Mouse (Mus musculus) kidney, postnatal 0 days (tissue): Measurements from ENCODE around the gene Hexa. TPM values are rescaled to one million over a fixed set of nuclear protein-coding genes. Genes with fewer than 3 reads are reported as not detected.

ENCODE experiments used
- ATAC-seq: fragments of 200-750 bp; cut with Nextera tagmentation; replicated peaks from 2 replicates; pipeline ENCODE4 v1.8.0; 2017; ENCODE audit warnings: low read depth, moderate number of reproducible peaks, moderate TSS enrichment, moderate library complexity; ENCODE audit not compliant: low FRiP score
- DNase-seq: peaks from one replicate; pipeline ENCODE4 v3.0.0-alpha.2; 2016; ENCODE audit warnings: low spot score
- H3K27ac ChIP-seq: fragments of 300-500 bp; sonication (generic); 2 replicates; pipeline ENCODE4 v1.5.1; 2014; ENCODE audit warnings: mild to moderate bottlenecking
- H3K27me3 ChIP-seq: fragments of 300-500 bp; sonication (generic); 2 replicates; pipeline ENCODE4 v1.6.1; 2014; ENCODE audit warnings: low read length, mixed read lengths; ENCODE audit not compliant: insufficient read depth
- H3K36me3 ChIP-seq: fragments of 300-500 bp; sonication (generic); 2 replicates; pipeline ENCODE4 v1.6.1; 2014; ENCODE audit warnings: low read length, mixed read lengths; ENCODE audit not compliant: insufficient read depth
- H3K4me1 ChIP-seq: fragments of 300-500 bp; sonication (generic); replicated peaks from 2 replicates; pipeline ENCODE4 v1.6.1; 2014; ENCODE audit warnings: antibody characterized with exemption, low read length, mixed read lengths; ENCODE audit not compliant: insufficient read depth
- H3K4me2 ChIP-seq: fragments of 300-500 bp; sonication (generic); 2 replicates; pipeline ENCODE4 v1.6.1; 2014; ENCODE audit warnings: mild to moderate bottlenecking, low read length, moderate library complexity, mixed read lengths
- H3K4me3 ChIP-seq: fragments of 300-500 bp; sonication (generic); replicated peaks from 2 replicates; pipeline ENCODE4 v1.5.1; 2014; ENCODE audit warnings: low read depth, low read length
- H3K9ac ChIP-seq: fragments of 300-500 bp; sonication (generic); 2 replicates; pipeline ENCODE4 v1.6.1; 2014; ENCODE audit warnings: low read depth, low read length
- H3K9me3 ChIP-seq: fragments of 300-500 bp; sonication (generic); replicated peaks from 2 replicates; pipeline ENCODE4 v1.6.1; 2016; ENCODE audit warnings: low read length, inconsistent platforms, mixed read lengths
- CTCF ChIP-seq: IDR thresholded peaks from 2 replicates; pipeline ENCODE4 v1.5.1; 2016; ENCODE audit warnings: antibody characterized with exemption, low read depth, mild to moderate bottlenecking, moderate library complexity
- WGBS: fragments of 180-500 bp; shearing (Covaris S2); extraction: QIAGEN DNeasy Blood & Tissue Kit; methylation state at CpG from one replicate; pipeline ENCODE4 v1.1.7; 2014; 5-methylcytosine and 5-hydroxymethylcytosine counted together
- polyA plus RNA-seq: library from polyadenylated mRNA; unstranded; fragments of >200 nt; fragmentation: Nextera tagmentation; extraction: Ambion mirVana; gene quantifications from 2 replicates; pipeline ENCODE4 v1.2.1, GENCODE M21; 2015

The Hexa gene
- polyA plus RNA-seq, 1 experiment from 2014 or later = 57.0 TPM

DNA sequence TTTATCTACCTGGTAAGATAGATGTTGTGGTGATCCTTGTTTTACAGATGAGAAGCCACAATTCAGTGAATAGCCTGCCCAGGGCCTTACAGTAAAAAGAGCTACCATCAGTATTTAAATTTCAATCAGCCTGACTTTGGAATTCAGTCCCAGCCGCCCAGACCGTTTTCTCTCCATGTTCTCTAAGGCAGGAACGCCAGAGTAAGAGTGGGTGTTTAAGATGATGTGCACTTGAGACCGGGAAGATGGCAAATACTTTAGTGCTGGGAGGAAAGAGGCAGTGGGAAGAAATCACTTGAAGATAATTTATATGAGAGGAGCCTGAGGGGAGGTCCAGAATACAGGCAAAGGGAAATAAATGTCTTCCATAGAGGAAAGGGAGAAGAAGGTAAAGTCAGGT lies 10.7 kb downstream of the Hexa start:
- Histone ChIP-seq H3K4me1 (no peaks in the 10 kb centered on the region), H3K4me3 (no peak overlapping the region), H3K9ac (no peak overlapping the region), H3K27ac (no peak overlapping the region), H3K36me3 (no peaks in the 10 kb centered on the region), H3K4me2 (no peak overlapping the region), H3K9me3 (no peaks in the 10 kb centered on the region), H3K27me3 (no peaks in the 10 kb centered on the region)
- ATAC-seq (no peak), DNase-seq (no peak)
- TF ChIP-seq CTCF = no peak
- WGBS = 85% methylated on average over 4 of the region's 4 CpGs

DNA sequence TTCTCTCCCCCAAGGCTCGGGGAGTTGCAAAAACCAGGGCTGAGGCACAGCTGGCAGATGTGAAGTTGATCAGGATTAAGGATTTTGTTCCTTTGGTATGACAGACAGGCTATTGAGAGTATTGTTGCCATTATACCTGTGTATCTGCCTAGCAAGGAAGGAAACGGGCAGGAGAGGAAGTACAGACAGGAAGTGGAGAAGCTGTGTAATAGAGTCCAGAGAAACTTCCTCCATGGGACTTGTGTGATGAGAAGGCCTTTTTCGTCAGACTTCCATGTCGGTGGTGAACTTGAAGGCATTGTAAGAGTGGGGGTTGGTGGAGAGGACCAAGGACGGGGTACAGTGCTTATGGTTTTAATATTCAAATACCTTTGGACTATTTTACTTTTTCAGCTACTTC lies 11.7 kb downstream of the Hexa start:
- Histone ChIP-seq H3K9me3 (no peaks in the 10 kb centered on the region), H3K36me3 (no peaks in the 10 kb centered on the region), H3K4me2 (no peak overlapping the region), H3K4me3 (no peak overlapping the region), H3K27me3 (no peaks in the 10 kb centered on the region), H3K27ac (no peak overlapping the region), H3K4me1 (no peaks in the 10 kb centered on the region), H3K9ac (no peak overlapping the region)
- no peak for ATAC-seq
- DNase-seq = no peak
- 78% methylated on average over 5 of the region's 5 CpGs for WGBS
- TF ChIP-seq CTCF = no peak

DNA sequence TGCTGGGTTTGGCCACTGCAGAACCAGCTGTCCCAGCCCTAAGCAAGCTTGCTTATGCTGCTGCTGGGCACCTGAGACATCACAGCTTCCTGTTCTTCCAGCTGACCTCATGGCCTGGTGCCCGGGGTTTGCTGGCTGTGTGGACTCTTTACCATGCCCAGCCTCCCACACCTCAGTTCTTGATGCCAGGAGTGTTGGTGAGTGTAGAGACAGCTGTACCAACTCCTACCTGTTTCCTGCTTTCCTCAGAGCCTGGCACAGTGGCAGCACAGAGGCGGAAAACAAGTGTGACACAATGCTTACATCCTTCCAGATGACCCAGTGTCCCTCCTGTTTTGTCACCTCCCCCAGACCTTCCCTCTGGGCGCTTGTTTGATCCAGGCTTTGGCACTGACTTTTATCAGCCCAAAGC lies 12.3 kb downstream of the Hexa start:
- H3K9me3 ChIP-seq = no peaks in the 10 kb centered on the region
- TF ChIP-seq CTCF = no peak
- ATAC-seq (no peak), DNase-seq (no peak)
- H3K4me1 ChIP-seq = no peaks in the 10 kb centered on the region
- 62% methylated on average over 3 of the region's 3 CpGs for WGBS
- H3K27ac ChIP-seq = no peak overlapping the region
- no peaks in the 10 kb centered on the region for H3K27me3 ChIP-seq
- H3K4me3 ChIP-seq = no peak overlapping the region
- no peak overlapping the region for H3K4me2 ChIP-seq
- no peaks in the 10 kb centered on the region for H3K36me3 ChIP-seq
- H3K9ac ChIP-seq = no peak overlapping the region

DNA sequence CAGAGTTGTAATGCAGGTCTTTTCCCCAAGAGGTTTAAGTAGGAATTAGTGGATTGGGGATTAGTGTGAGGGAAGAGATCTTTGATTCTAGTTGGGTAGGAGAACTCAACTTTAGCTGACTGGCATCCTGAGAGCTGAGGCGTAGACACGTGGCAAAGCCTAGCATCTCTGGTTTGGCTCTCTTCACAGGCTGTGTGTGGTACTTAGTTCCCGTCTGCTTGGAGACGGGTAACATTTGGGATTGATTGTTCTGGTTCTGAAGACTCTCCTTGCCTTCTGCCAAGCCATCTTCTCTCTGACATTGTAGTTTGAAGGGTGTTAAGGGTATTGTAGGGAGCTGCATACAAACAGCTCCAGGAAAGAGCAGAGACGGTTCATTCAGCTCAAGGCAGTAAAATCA lies 13.3 kb downstream of the Hexa start:
- Histone ChIP-seq H3K4me3 (no peak overlapping the region), H3K4me1 (no peaks in the 10 kb centered on the region), H3K9me3 (no peaks in the 10 kb centered on the region), H3K27ac (no peak overlapping the region), H3K9ac (no peak overlapping the region), H3K27me3 (no peaks in the 10 kb centered on the region), H3K36me3 (no peaks in the 10 kb centered on the region), H3K4me2 (no peak overlapping the region)
- DNase-seq (no peak), ATAC-seq (no peak)
- 88% methylated on average over 5 of the region's 5 CpGs for WGBS
- no peak for TF ChIP-seq CTCF

DNA sequence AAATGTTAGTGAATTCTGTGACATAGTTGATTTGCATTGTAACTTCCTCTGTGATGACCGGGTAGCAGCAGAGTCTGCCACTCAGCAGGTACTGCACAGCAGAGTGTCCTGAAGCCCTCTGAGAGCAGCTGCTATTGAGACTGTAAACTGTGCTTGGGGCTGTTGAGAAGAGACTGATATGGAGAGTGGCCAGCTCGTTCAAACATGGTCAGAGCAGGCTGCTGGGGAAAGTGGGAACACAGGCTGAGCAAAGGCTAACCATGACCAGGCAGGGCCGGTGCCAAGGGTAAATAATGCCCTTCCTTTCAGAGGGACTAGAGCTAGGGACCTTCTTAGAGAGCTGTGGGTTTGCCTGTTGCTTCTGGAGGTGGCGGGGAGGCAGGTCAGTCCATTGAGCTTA lies 14.4 kb downstream of the Hexa start:
- no peak for TF ChIP-seq CTCF
- H3K27me3 ChIP-seq = no peaks in the 10 kb centered on the region
- no peak overlapping the region for H3K4me3 ChIP-seq
- 87% methylated on average over 4 of the region's 4 CpGs for WGBS
- no peaks in the 10 kb centered on the region for H3K9me3 ChIP-seq
- DNase-seq = no peak
- no peak overlapping the region for H3K27ac ChIP-seq
- no peaks in the 10 kb centered on the region for H3K4me1 ChIP-seq
- no peak overlapping the region for H3K4me2 ChIP-seq
- no peak for ATAC-seq
- no peak overlapping the region for H3K9ac ChIP-seq
- peaks cover 2% of the 10 kb centered on the region; the same call in 1 of the 2 replicates for H3K36me3 ChIP-seq

DNA sequence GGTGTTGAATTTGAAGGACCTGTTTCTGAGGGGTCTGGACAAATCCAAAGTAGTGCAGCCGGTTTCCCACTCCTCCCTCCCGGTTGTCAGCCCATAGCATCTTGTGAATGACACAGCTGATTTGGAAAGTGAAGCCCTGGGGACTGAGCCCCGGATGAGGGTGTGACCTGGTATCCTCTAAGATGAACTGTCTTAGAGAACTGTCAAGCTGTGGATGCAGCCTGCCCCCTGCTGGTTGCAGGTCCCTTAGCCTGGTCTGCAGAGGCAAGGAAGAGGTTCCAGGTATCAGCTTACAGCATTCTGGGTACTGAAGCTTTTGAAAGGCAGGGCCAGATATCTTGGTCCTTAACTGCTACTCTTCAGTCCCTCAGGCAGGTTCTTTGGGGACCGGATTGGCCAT lies 26.3 kb downstream of the Hexa start:
- no peaks in the 10 kb centered on the region for H3K27me3 ChIP-seq
- H3K4me2 ChIP-seq = no peak overlapping the region
- peaks cover 13% of the 10 kb centered on the region; the same call in 1 of the 2 replicates for H3K36me3 ChIP-seq
- no peaks in the 10 kb centered on the region for H3K4me1 ChIP-seq
- WGBS = 22% methylated on average over 4 of the region's 4 CpGs
- H3K9ac ChIP-seq = no peak overlapping the region
- peak; percentile 70 for ATAC-seq
- H3K4me3 ChIP-seq = no peak overlapping the region
- peak; percentile 78 for DNase-seq
- no peaks in the 10 kb centered on the region for H3K9me3 ChIP-seq
- peak; percentile 89 for TF ChIP-seq CTCF
- H3K27ac ChIP-seq = no peak overlapping the region

DNA sequence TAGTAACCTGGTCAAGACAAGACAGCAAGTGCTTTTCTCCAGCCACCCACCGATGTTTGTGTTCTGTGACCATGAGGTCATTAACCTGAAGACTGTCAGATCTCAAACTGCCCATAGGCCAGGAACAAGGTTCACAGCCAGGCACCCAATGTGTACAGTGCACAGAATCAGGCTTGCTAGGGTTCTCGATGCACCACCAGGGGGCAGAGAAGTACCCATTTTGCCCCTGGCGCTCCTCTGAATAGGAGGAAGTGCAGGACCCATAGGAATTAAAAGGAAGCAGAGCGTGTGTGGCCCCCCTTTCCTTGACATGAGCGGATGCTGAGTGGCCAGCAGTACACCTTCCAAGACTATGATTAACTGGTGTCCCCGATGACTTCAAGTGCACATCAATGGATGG lies 27.8 kb downstream of the Hexa start:
- Histone ChIP-seq H3K4me1 (no peaks in the 10 kb centered on the region), H3K9ac (no peak overlapping the region), H3K4me2 (no peak overlapping the region), H3K36me3 (peaks cover 13% of the 10 kb centered on the region; the same call in 1 of the 2 replicates), H3K9me3 (no peaks in the 10 kb centered on the region), H3K27ac (no peak overlapping the region), H3K27me3 (no peaks in the 10 kb centered on the region), H3K4me3 (no peak overlapping the region)
- ATAC-seq (peak; percentile 74), DNase-seq (peak; percentile 87)
- TF ChIP-seq CTCF = peak; percentile 86
- WGBS = 20% methylated on average over 6 of the region's 6 CpGs
